Mouse (Mus musculus) forebrain, embryonic 11.5 days (tissue): ENCODE results near the gene Dixdc1. TPM values are rescaled to one million over a fixed set of nuclear protein-coding genes. Genes with fewer than 3 reads are reported as not detected.

Experiments used
- ATAC-seq: fragments of 200-750 bp; cut with Nextera tagmentation; replicated peaks from 2 replicates; pipeline ENCODE4 v1.8.0; 2017; ENCODE audit warnings: moderate TSS enrichment; ENCODE audit not compliant: low FRiP score
- DNase-seq: peaks from one replicate; pipeline ENCODE4 v3.0.0-alpha.2; 2017; ENCODE audit warnings: low spot score
- H3K27ac ChIP-seq: fragments of 300-500 bp; sonication (generic); 2 replicates; pipeline ENCODE4 v1.5.1; 2014; ENCODE audit warnings: low read depth, low read length
- H3K27me3 ChIP-seq: fragments of 300-500 bp; sonication (generic); 2 replicates; pipeline ENCODE4 v1.6.1; 2014; ENCODE audit warnings: mild to moderate bottlenecking, low read length, mixed read lengths; ENCODE audit not compliant: control insufficient read depth, insufficient read depth
- H3K36me3 ChIP-seq: fragments of 300-500 bp; sonication (generic); 2 replicates; pipeline ENCODE4 v1.6.1; 2014; ENCODE audit warnings: mild to moderate bottlenecking, low read length, moderate library complexity, mixed read lengths; ENCODE audit not compliant: control insufficient read depth, insufficient read depth
- H3K4me1 ChIP-seq: fragments of 300-500 bp; sonication (generic); replicated peaks from 2 replicates; pipeline ENCODE4 v1.6.1; 2014; ENCODE audit warnings: low read length, mixed read lengths; ENCODE audit not compliant: control insufficient read depth, insufficient read depth
- H3K4me2 ChIP-seq: fragments of 300-500 bp; sonication (generic); 2 replicates; pipeline ENCODE4 v1.6.1; 2014; ENCODE audit warnings: low read depth, mild to moderate bottlenecking, low read length, moderate library complexity, mixed read lengths; ENCODE audit not compliant: severe bottlenecking
- H3K4me3 ChIP-seq: fragments of 300-500 bp; sonication (generic); 2 replicates; pipeline ENCODE4 v1.5.1; 2014; ENCODE audit warnings: low read depth, low read length
- H3K9ac ChIP-seq: fragments of 300-500 bp; sonication (generic); 2 replicates; pipeline ENCODE4 v1.6.1; 2014; ENCODE audit warnings: low read length
- H3K9me3 ChIP-seq: fragments of 300-500 bp; sonication (generic); 2 replicates; pipeline ENCODE4 v1.6.1; 2016; ENCODE audit warnings: low read length, mixed read lengths; ENCODE audit not compliant: control insufficient read depth
- WGBS: fragments of 180-500 bp; shearing (Covaris S2); extraction: QIAGEN DNeasy Blood & Tissue Kit; methylation state at CpG from one replicate; pipeline ENCODE4 v1.1.7; 2014; 5-methylcytosine and 5-hydroxymethylcytosine counted together
- polyA plus RNA-seq: library from polyadenylated mRNA; unstranded; fragments of >200 nt; fragmentation: Nextera tagmentation; extraction: Ambion mirVana; gene quantifications from 2 replicates; pipeline ENCODE4 v1.2.1, GENCODE M21; 2014

The Dixdc1 gene
- polyA plus RNA-seq, 1 experiment from 2014 or later = 19.5 TPM

GRCm38 (mm10) chr9:50723406-50723805 is 15.9 kb downstream of the Dixdc1 start:
- no peaks in the 10 kb centered on the region for H3K36me3 ChIP-seq
- H3K27me3 ChIP-seq = no peaks in the 10 kb centered on the region
- no peak overlapping the region for H3K4me2 ChIP-seq
- DNase-seq (no peak), ATAC-seq (no peak)
- 86% methylated on average over 7 of the region's 7 CpGs for WGBS
- peaks cover 16% of the 10 kb centered on the region for H3K4me1 ChIP-seq
- H3K9me3 ChIP-seq = no peaks in the 10 kb centered on the region
- no peak overlapping the region for H3K4me3 ChIP-seq
- no peak overlapping the region for H3K9ac ChIP-seq
- H3K27ac ChIP-seq = no peak overlapping the region

GRCm38 (mm10) chr9:50722451-50722911 is 16.8 kb downstream of the Dixdc1 start:
- no peak for DNase-seq
- H3K9me3 ChIP-seq = no peaks in the 10 kb centered on the region
- no peaks in the 10 kb centered on the region for H3K36me3 ChIP-seq
- peaks cover 16% of the 10 kb centered on the region for H3K4me1 ChIP-seq
- no peak for ATAC-seq
- WGBS = 62% methylated on average over 8 of the region's 8 CpGs
- no peak overlapping the region for H3K9ac ChIP-seq
- no peak overlapping the region for H3K4me3 ChIP-seq
- no peak overlapping the region for H3K4me2 ChIP-seq
- no peaks in the 10 kb centered on the region for H3K27me3 ChIP-seq
- H3K27ac ChIP-seq = no peak overlapping the region

GRCm38 (mm10) chr9:50721061-50721460 is 18.3 kb downstream of the Dixdc1 start:
- no peak for DNase-seq
- Histone ChIP-seq H3K4me2 (no peak overlapping the region), H3K4me1 (peaks cover 8% of the 10 kb centered on the region), H3K27me3 (no peaks in the 10 kb centered on the region), H3K9me3 (no peaks in the 10 kb centered on the region), H3K36me3 (no peaks in the 10 kb centered on the region), H3K9ac (no peak overlapping the region), H3K27ac (no peak overlapping the region), H3K4me3 (no peak overlapping the region)
- ATAC-seq = no peak
- 48% methylated on average over 12 of the region's 12 CpGs for WGBS

- no peak for ATAC-seq
- H3K4me1 ChIP-seq = 0 out of 2 replicates have a peak, but pooled peaks cover 2% of the 10 kb centered on the region
- H3K36me3 ChIP-seq = no peaks in the 10 kb centered on the region
- H3K4me2 ChIP-seq = no peak overlapping the region
- 87% methylated on average over 4 of the region's 4 CpGs for WGBS
- no peak overlapping the region for H3K4me3 ChIP-seq
- H3K27me3 ChIP-seq = no peaks in the 10 kb centered on the region
- H3K9ac ChIP-seq = no peak overlapping the region
- H3K9me3 ChIP-seq = no peaks in the 10 kb centered on the region
- no peak for DNase-seq
- H3K27ac ChIP-seq = no peak overlapping the region
These were observed 20.4 kb downstream of the Dixdc1 start for GRCm38 (mm10) chr9:50718878-50719277.

GRCm38 (mm10) chr9:50714188-50714587 is 25.1 kb downstream of the Dixdc1 start:
- H3K4me1 ChIP-seq = no peaks in the 10 kb centered on the region
- H3K4me2 ChIP-seq = no peak overlapping the region
- H3K9ac ChIP-seq = no peak overlapping the region
- H3K9me3 ChIP-seq = no peaks in the 10 kb centered on the region
- 69% methylated on average over 4 of the region's 4 CpGs for WGBS
- H3K27ac ChIP-seq = no peak overlapping the region
- no peaks in the 10 kb centered on the region for H3K36me3 ChIP-seq
- no peak for DNase-seq
- H3K4me3 ChIP-seq = no peak overlapping the region
- no peaks in the 10 kb centered on the region for H3K27me3 ChIP-seq
- no peak for ATAC-seq

- Histone ChIP-seq H3K4me2 (no peak overlapping the region), H3K27ac (no peak overlapping the region), H3K36me3 (no peaks in the 10 kb centered on the region), H3K4me3 (no peak overlapping the region), H3K4me1 (no peaks in the 10 kb centered on the region), H3K27me3 (no peaks in the 10 kb centered on the region), H3K9ac (no peak overlapping the region), H3K9me3 (no peaks in the 10 kb centered on the region)
- no peak for ATAC-seq
- no peak for DNase-seq
- WGBS = 91% methylated on average over 4 of the region's 4 CpGs
These were observed 28.0 kb downstream of the Dixdc1 start for GRCm38 (mm10) chr9:50711337-50711736.

- no peaks in the 10 kb centered on the region for H3K4me1 ChIP-seq
- H3K27me3 ChIP-seq = no peaks in the 10 kb centered on the region
- no peaks in the 10 kb centered on the region for H3K9me3 ChIP-seq
- H3K4me3 ChIP-seq = no peak overlapping the region
- H3K36me3 ChIP-seq = no peaks in the 10 kb centered on the region
- 31% methylated on average over 2 of the region's 2 CpGs for WGBS
- H3K27ac ChIP-seq = no peak overlapping the region
- no peak overlapping the region for H3K9ac ChIP-seq
- ATAC-seq (no peak), DNase-seq (no peak)
- no peak overlapping the region for H3K4me2 ChIP-seq
These were observed 30.2 kb downstream of the Dixdc1 start for GRCm38 (mm10) chr9:50709108-50709507.

- Histone ChIP-seq H3K4me3 (no peak overlapping the region), H3K36me3 (no peaks in the 10 kb centered on the region), H3K27me3 (peaks cover 2% of the 10 kb centered on the region; the same call in 1 of the 2 replicates), H3K4me1 (no peaks in the 10 kb centered on the region), H3K4me2 (no peak overlapping the region), H3K9me3 (no peaks in the 10 kb centered on the region), H3K9ac (no peak overlapping the region), H3K27ac (no peak overlapping the region)
- DNase-seq (no peak), ATAC-seq (no peak)
- 49% methylated on average over 6 of the region's 6 CpGs for WGBS
These were observed 34.4 kb downstream of the Dixdc1 start for GRCm38 (mm10) chr9:50704907-50705306.

GRCm38 (mm10) chr9:50700921-50701691 is 38.2 kb downstream of the Dixdc1 start:
- 65% methylated on average over 11 of the region's 11 CpGs for WGBS
- H3K36me3 ChIP-seq = no peaks in the 10 kb centered on the region
- H3K9ac ChIP-seq = no peak overlapping the region
- DNase-seq (no peak), ATAC-seq (no peak)
- no peak overlapping the region for H3K4me2 ChIP-seq
- H3K4me3 ChIP-seq = no peak overlapping the region
- peaks cover 5% of the 10 kb centered on the region for H3K27me3 ChIP-seq
- H3K4me1 ChIP-seq = peaks cover 9% of the 10 kb centered on the region
- H3K27ac ChIP-seq = no peak overlapping the region
- H3K9me3 ChIP-seq = no peaks in the 10 kb centered on the region
